Mouse (Mus musculus) kidney, embryonic 15.5 days (tissue): ENCODE data around the gene Tpbpa. TPM values are rescaled to one million over a fixed set of nuclear protein-coding genes. Genes with fewer than 3 reads are reported as not detected.
A peak's percentile ranks its signal among the peaks of the same experiment; 100 is the strongest.
"Not testable (repeated sequence)": the region's sequence is repeated elsewhere in the genome, so short reads cannot be mapped to it uniquely, and the experiment has no call there.

Experiments
- ATAC-seq: fragments of 200-750 bp; cut with Nextera tagmentation; replicated peaks from 2 replicates; pipeline ENCODE4 v1.8.0; 2017; ENCODE audit warnings: moderate TSS enrichment; ENCODE audit not compliant: low FRiP score
- H3K27ac ChIP-seq: fragments of 300-500 bp; sonication (generic); 2 replicates; pipeline ENCODE4 v1.5.1; 2015; ENCODE audit warnings: mild to moderate bottlenecking, inconsistent platforms
- H3K27me3 ChIP-seq: fragments of 300-500 bp; sonication (generic); 2 replicates; pipeline ENCODE4 v1.6.1; 2015; ENCODE audit warnings: inconsistent platforms
- H3K36me3 ChIP-seq: fragments of 300-500 bp; sonication (generic); 2 replicates; pipeline ENCODE4 v1.6.1; 2015; ENCODE audit warnings: inconsistent platforms
- H3K4me1 ChIP-seq: fragments of 300-500 bp; sonication (generic); 2 replicates; pipeline ENCODE4 v1.6.1; 2015; ENCODE audit warnings: inconsistent platforms
- H3K4me2 ChIP-seq: fragments of 300-500 bp; sonication (generic); 2 replicates; pipeline ENCODE4 v1.6.1; 2015; ENCODE audit warnings: moderate library complexity, mild to moderate bottlenecking, inconsistent platforms
- H3K4me3 ChIP-seq: fragments of 300-500 bp; sonication (generic); replicated peaks from 2 replicates; pipeline ENCODE4 v1.5.1; 2015; ENCODE audit warnings: mild to moderate bottlenecking, inconsistent platforms
- H3K9ac ChIP-seq: fragments of 300-500 bp; sonication (generic); 2 replicates; pipeline ENCODE4 v1.6.1; 2015; ENCODE audit warnings: mild to moderate bottlenecking, inconsistent platforms
- H3K9me3 ChIP-seq: fragments of 300-500 bp; sonication (generic); replicated peaks from 2 replicates; pipeline ENCODE4 v1.6.1; 2016; ENCODE audit warnings: inconsistent platforms
- WGBS: fragments of 180-500 bp; shearing (Covaris S2); methylation state at CpG from one replicate; pipeline ENCODE4 v1.1.7; 2015; ENCODE audit warnings: mixed read lengths; 5-methylcytosine and 5-hydroxymethylcytosine counted together
- polyA plus RNA-seq: library from polyadenylated mRNA; unstranded; fragments of >200 nt; fragmentation: Nextera tagmentation; extraction: Ambion mirVana; gene quantifications from 2 replicates; pipeline ENCODE4 v1.2.1, GENCODE M21; 2015

The Tpbpa gene
- polyA plus RNA-seq: not detected in 2 replicates

- H3K4me1 ChIP-seq, H3K9me3 ChIP-seq, ATAC-seq, H3K36me3 ChIP-seq, H3K27ac ChIP-seq, H3K9ac ChIP-seq, H3K4me2 ChIP-seq, H3K4me3 ChIP-seq, H3K27me3 ChIP-seq: not testable (repeated sequence)
- 80% methylated on average over 3 of the region's 3 CpGs for WGBS
Measured at GRCm38 (mm10) chr13:60941884-60942283, at the start of gene Tpbpa. Gene Tpbpa, minus strand, starts transcription at chr13:60941984.

- not testable (repeated sequence) for H3K4me2 ChIP-seq, H3K9me3 ChIP-seq, H3K4me1 ChIP-seq, H3K9ac ChIP-seq, H3K36me3 ChIP-seq, H3K4me3 ChIP-seq, ATAC-seq, H3K27ac ChIP-seq, H3K27me3 ChIP-seq
- 75% methylated on average over 4 of the region's 5 CpGs for WGBS
Measured at GRCm38 (mm10) chr13:60986915-60987314, 45.1 kb upstream of the Tpbpa start.

GRCm38 (mm10) chr13:60972319-60972718 is 30.5 kb upstream of the Tpbpa start:
- H3K4me2 ChIP-seq, H3K9me3 ChIP-seq, ATAC-seq, H3K4me3 ChIP-seq, H3K27me3 ChIP-seq, H3K9ac ChIP-seq, H3K36me3 ChIP-seq, H3K4me1 ChIP-seq, H3K27ac ChIP-seq: not testable (repeated sequence)
- 74% methylated on average over 4 of the region's 4 CpGs for WGBS

- not testable (repeated sequence) for H3K27me3 ChIP-seq, H3K4me2 ChIP-seq, H3K27ac ChIP-seq, H3K9me3 ChIP-seq, H3K36me3 ChIP-seq, H3K4me3 ChIP-seq, H3K9ac ChIP-seq, ATAC-seq, H3K4me1 ChIP-seq
- 47% methylated on average over 5 of the region's 5 CpGs for WGBS
Measured at GRCm38 (mm10) chr13:60963985-60964384, 22.2 kb upstream of the Tpbpa start.

GRCm38 (mm10) chr13:60961706-60962105 is 19.9 kb upstream of the Tpbpa start:
- no peak overlapping the region for H3K27ac ChIP-seq
- no peak for ATAC-seq
- no peaks in the 10 kb centered on the region for H3K36me3 ChIP-seq
- H3K4me3 ChIP-seq: no peak overlapping the region
- no peaks in the 10 kb centered on the region for H3K4me1 ChIP-seq
- no peaks in the 10 kb centered on the region for H3K27me3 ChIP-seq
- H3K9me3 ChIP-seq: no peaks in the 10 kb centered on the region
- 72% methylated on average over 5 of the region's 5 CpGs for WGBS
- H3K4me2 ChIP-seq: no peak overlapping the region
- no peak overlapping the region for H3K9ac ChIP-seq

- Histone ChIP-seq H3K4me1 (no peaks in the 10 kb centered on the region), H3K4me2 (no peak within 1 kb of the TSS), H3K9me3 (no peaks in the 10 kb centered on the region), H3K9ac (no peak within 1 kb of the TSS), H3K27me3 (no peaks in the 10 kb centered on the region), H3K4me3 (no peak within 1 kb of the TSS), H3K27ac (peak within 1 kb of the TSS; percentile 37; the same call in 1 of the 2 replicates), H3K36me3 (no peaks in the 10 kb centered on the region)
- WGBS: 50% methylated on average over 5 of the region's 5 CpGs
- ATAC-seq: peak; percentile 71
Measured at GRCm38 (mm10) chr13:60936500-60936901, 5.3 kb downstream of the Tpbpa start, which contains the start of the genes Gm49391 and Ctla2a. Gene Gm49391, minus strand, starts transcription at chr13:60936571. Gene Ctla2a, minus strand, starts transcription at chr13:60936625.

- WGBS: 61% methylated on average over 2 of the region's 2 CpGs
- not testable (repeated sequence) for H3K27me3 ChIP-seq, H3K27ac ChIP-seq, H3K9ac ChIP-seq, H3K4me2 ChIP-seq, H3K4me3 ChIP-seq, H3K9me3 ChIP-seq, H3K4me1 ChIP-seq, H3K36me3 ChIP-seq, ATAC-seq
Measured at GRCm38 (mm10) chr13:60935490-60935889, 6.3 kb downstream of the Tpbpa start, which contains the start of gene Gm49393. Gene Gm49393, minus strand, starts transcription at chr13:60935590.

GRCm38 (mm10) chr13:60904780-60905179 is 37.0 kb downstream of the Tpbpa start, which contains the start of gene Tpbpb:
Gene Tpbpb, minus strand, starts transcription at chr13:60904880.
- not testable (repeated sequence) for H3K36me3 ChIP-seq, H3K27ac ChIP-seq, H3K4me1 ChIP-seq, H3K9ac ChIP-seq, H3K9me3 ChIP-seq, H3K4me3 ChIP-seq, ATAC-seq, H3K4me2 ChIP-seq, H3K27me3 ChIP-seq
- 94% methylated on average over 2 of the region's 2 CpGs for WGBS

- H3K27ac ChIP-seq: no peak within 1 kb of the TSS
- H3K4me1 ChIP-seq: no peaks in the 10 kb centered on the region
- H3K9me3 ChIP-seq: no peaks in the 10 kb centered on the region
- no peak within 1 kb of the TSS for H3K4me2 ChIP-seq
- peak; percentile 64 for ATAC-seq
- no peaks in the 10 kb centered on the region for H3K36me3 ChIP-seq
- no peaks in the 10 kb centered on the region for H3K27me3 ChIP-seq
- no peak within 1 kb of the TSS for H3K4me3 ChIP-seq
- 66% methylated on average over 3 of the region's 3 CpGs for WGBS
- H3K9ac ChIP-seq: no peak within 1 kb of the TSS
Measured at GRCm38 (mm10) chr13:60897328-60897727, 44.5 kb downstream of the Tpbpa start, which contains the start of gene Ctla2b. Gene Ctla2b, minus strand, starts transcription at chr13:60897447.

GRCm38 (mm10) chr13:60896794-60897193 is 45.0 kb downstream of the Tpbpa start, which contains the start of gene Gm49392:
Gene Gm49392, minus strand, starts transcription at chr13:60896894.
- ATAC-seq, H3K27ac ChIP-seq: not testable (repeated sequence)
- 85% methylated on average over 8 of the region's 8 CpGs for WGBS

GRCm38 (mm10) chr13:60895406-60896160 is 46.2 kb downstream of the Tpbpa start:
- Histone ChIP-seq H3K36me3 (no peaks in the 10 kb centered on the region), H3K27me3 (no peaks in the 10 kb centered on the region), H3K9ac (no peak overlapping the region), H3K27ac (no peak overlapping the region), H3K4me3 (no peak overlapping the region), H3K4me2 (no peak overlapping the region), H3K4me1 (no peaks in the 10 kb centered on the region), H3K9me3 (no peaks in the 10 kb centered on the region)
- no peak for ATAC-seq

More at GRCm38 (mm10) chr13:60896794-60897193, 45.0 kb downstream of the Tpbpa start, which contains the start of gene Gm49392:
- not testable (repeated sequence) for H3K4me1 ChIP-seq, H3K9me3 ChIP-seq, H3K9ac ChIP-seq, H3K4me3 ChIP-seq, H3K4me2 ChIP-seq, H3K36me3 ChIP-seq, H3K27me3 ChIP-seq

- no peak overlapping the region for H3K4me2 ChIP-seq
- H3K27ac ChIP-seq: no peak overlapping the region
- H3K27me3 ChIP-seq: no peaks in the 10 kb centered on the region
- no peaks in the 10 kb centered on the region for H3K4me1 ChIP-seq
- no peaks in the 10 kb centered on the region for H3K9me3 ChIP-seq
- no peak for ATAC-seq
- H3K9ac ChIP-seq: no peak overlapping the region
- H3K4me3 ChIP-seq: no peak overlapping the region
- H3K36me3 ChIP-seq: no peaks in the 10 kb centered on the region
- 94% methylated on average over 1 of the region's 1 CpGs for WGBS
Measured at GRCm38 (mm10) chr13:60892301-60892700, 49.5 kb downstream of the Tpbpa start.
